Mouse (Mus musculus) hindbrain, embryonic 14.5 days (tissue): Measurements from ENCODE around the gene Qprt. TPM values are rescaled to one million over a fixed set of nuclear protein-coding genes. Genes with fewer than 3 reads are reported as not detected.

ENCODE experiments used
- ATAC-seq: fragments of 200-750 bp; cut with Nextera tagmentation; 2 replicates; pipeline ENCODE4 v1.8.0; 2017; ENCODE audit warnings: moderate number of reproducible peaks, mild to moderate bottlenecking, moderate TSS enrichment, moderate library complexity; ENCODE audit not compliant: low FRiP score
- DNase-seq: peaks from one replicate; pipeline ENCODE4 v3.0.0-alpha.2; 2015; ENCODE audit warnings: low spot score
- H3K27ac ChIP-seq: fragments of 300-500 bp; sonication (generic); 2 replicates; pipeline ENCODE4 v1.5.1; 2014; ENCODE audit warnings: mild to moderate bottlenecking, moderate library complexity
- H3K27me3 ChIP-seq: fragments of 300-500 bp; sonication (generic); 2 replicates; pipeline ENCODE4 v1.6.1; 2014; ENCODE audit warnings: mild to moderate bottlenecking, low read length, mixed read lengths; ENCODE audit not compliant: control insufficient read depth, insufficient read depth
- H3K36me3 ChIP-seq: fragments of 300-500 bp; sonication (generic); replicated peaks from 2 replicates; pipeline ENCODE4 v1.6.1; 2014; ENCODE audit not compliant: control insufficient read depth, insufficient read depth
- H3K4me1 ChIP-seq: fragments of 300-500 bp; sonication (generic); replicated peaks from 2 replicates; pipeline ENCODE4 v1.6.1; 2014; ENCODE audit warnings: antibody characterized with exemption, low read length, mixed read lengths; ENCODE audit not compliant: control insufficient read depth, insufficient read depth
- H3K4me2 ChIP-seq: fragments of 300-500 bp; sonication (generic); replicated peaks from 2 replicates; pipeline ENCODE4 v1.6.1; 2014; ENCODE audit warnings: mild to moderate bottlenecking, moderate library complexity
- H3K4me3 ChIP-seq: fragments of 300-500 bp; sonication (generic); replicated peaks from 2 replicates; pipeline ENCODE4 v1.5.1; 2014; ENCODE audit warnings: mild to moderate bottlenecking, low read length
- H3K9ac ChIP-seq: fragments of 300-500 bp; sonication (generic); 2 replicates; pipeline ENCODE4 v1.6.1; 2014
- H3K9me3 ChIP-seq: fragments of 300-500 bp; sonication (generic); 2 replicates; pipeline ENCODE4 v1.6.1; 2016; ENCODE audit warnings: low read length; ENCODE audit not compliant: control insufficient read depth
- WGBS: fragments of 180-500 bp; shearing (Covaris S2); extraction: QIAGEN DNeasy Blood & Tissue Kit; methylation state at CpG from one replicate; pipeline ENCODE4 v1.1.7; 2014; 5-methylcytosine and 5-hydroxymethylcytosine counted together
- polyA plus RNA-seq: library from polyadenylated mRNA; unstranded; fragments of >200 nt; fragmentation: Nextera tagmentation; extraction: Ambion mirVana; gene quantifications from 2 replicates; pipeline ENCODE4 v1.2.1, GENCODE M21; 2014

The Qprt gene
- polyA plus RNA-seq, 1 experiment from 2014 or later = 0.55 TPM

GRCm38 (mm10) chr7:127136181-127137071 lies 14.4 kb upstream of the Qprt start:
- no peaks in the 10 kb centered on the region for H3K9me3 ChIP-seq

GRCm38 (mm10) chr7:127134821-127135447 lies 12.9 kb upstream of the Qprt start:
- 86% methylated on average over 11 of the region's 11 CpGs for WGBS

More at GRCm38 (mm10) chr7:127136181-127137071, 14.4 kb upstream of the Qprt start:
- H3K4me1 ChIP-seq = no peaks in the 10 kb centered on the region
- H3K9ac ChIP-seq = no peak overlapping the region
- no peak overlapping the region for H3K27ac ChIP-seq
- no peak overlapping the region for H3K4me3 ChIP-seq
- ATAC-seq (no peak), DNase-seq (no peak)
- 89% methylated on average over 22 of the region's 22 CpGs for WGBS
- H3K36me3 ChIP-seq = no peaks in the 10 kb centered on the region
- H3K4me2 ChIP-seq = no peak overlapping the region
- no peaks in the 10 kb centered on the region for H3K27me3 ChIP-seq

GRCm38 (mm10) chr7:127133125-127133524 lies 11.1 kb upstream of the Qprt start:
- DNase-seq = no peak
- Histone ChIP-seq H3K9me3 (no peaks in the 10 kb centered on the region), H3K4me2 (no peak overlapping the region), H3K27ac (no peak overlapping the region), H3K4me3 (no peak overlapping the region), H3K36me3 (no peaks in the 10 kb centered on the region), H3K4me1 (no peaks in the 10 kb centered on the region), H3K9ac (no peak overlapping the region), H3K27me3 (no peaks in the 10 kb centered on the region)
- WGBS = 51% methylated on average over 5 of the region's 5 CpGs
- no peak for ATAC-seq

More at GRCm38 (mm10) chr7:127134821-127135447, 12.9 kb upstream of the Qprt start:
- Histone ChIP-seq H3K4me1 (no peaks in the 10 kb centered on the region), H3K9ac (no peak overlapping the region), H3K27ac (no peak overlapping the region), H3K36me3 (no peaks in the 10 kb centered on the region), H3K27me3 (no peaks in the 10 kb centered on the region), H3K9me3 (no peaks in the 10 kb centered on the region), H3K4me2 (no peak overlapping the region), H3K4me3 (no peak overlapping the region)
- ATAC-seq (no peak), DNase-seq (no peak)

- DNase-seq (peak; percentile 40), ATAC-seq (no peak)
- Histone ChIP-seq H3K27me3 (no peaks in the 10 kb centered on the region), H3K36me3 (no peaks in the 10 kb centered on the region), H3K27ac (no peak overlapping the region), H3K4me2 (no peak overlapping the region), H3K9ac (no peak overlapping the region), H3K4me1 (no peaks in the 10 kb centered on the region), H3K4me3 (no peak overlapping the region), H3K9me3 (no peaks in the 10 kb centered on the region)
- WGBS = 21% methylated on average over 4 of the region's 4 CpGs
Observed at GRCm38 (mm10) chr7:127129638-127130037, 7.6 kb upstream of the Qprt start.

- Histone ChIP-seq H3K4me1 (no peaks in the 10 kb centered on the region), H3K9ac (no peak overlapping the region), H3K4me2 (no peak overlapping the region), H3K9me3 (no peaks in the 10 kb centered on the region; the same call in 1 of the 2 replicates), H3K27me3 (peaks cover 19% of the 10 kb centered on the region), H3K27ac (no peak overlapping the region), H3K36me3 (no peaks in the 10 kb centered on the region), H3K4me3 (no peak overlapping the region)
- ATAC-seq (no peak), DNase-seq (no peak)
- WGBS = 9% methylated on average over 21 of the region's 21 CpGs
Observed at GRCm38 (mm10) chr7:127121061-127121910, 740 bp downstream of the Qprt start.

GRCm38 (mm10) chr7:127118671-127119445 lies 3.2 kb downstream of the Qprt start:
- Histone ChIP-seq H3K27ac (no peak overlapping the region), H3K27me3 (peaks cover 19% of the 10 kb centered on the region), H3K9ac (no peak overlapping the region), H3K4me2 (no peak overlapping the region), H3K4me1 (no peaks in the 10 kb centered on the region), H3K4me3 (no peak overlapping the region), H3K9me3 (no peaks in the 10 kb centered on the region), H3K36me3 (no peaks in the 10 kb centered on the region)
- 37% methylated on average over 14 of the region's 14 CpGs for WGBS
- ATAC-seq (no peak), DNase-seq (no peak)

GRCm38 (mm10) chr7:127117948-127118347 lies 4.1 kb downstream of the Qprt start:
- DNase-seq (peak; percentile 34), ATAC-seq (no peak)
- Histone ChIP-seq H3K9ac (no peak overlapping the region), H3K4me1 (no peaks in the 10 kb centered on the region), H3K9me3 (no peaks in the 10 kb centered on the region), H3K36me3 (no peaks in the 10 kb centered on the region), H3K27me3 (peaks cover 19% of the 10 kb centered on the region), H3K4me3 (no peak overlapping the region), H3K27ac (no peak overlapping the region), H3K4me2 (no peak overlapping the region)
- 53% methylated on average over 5 of the region's 5 CpGs for WGBS

GRCm38 (mm10) chr7:127116331-127116935 lies 5.6 kb downstream of the Qprt start:
- no peak for DNase-seq
- Histone ChIP-seq H3K27ac (no peak overlapping the region), H3K4me3 (no peak overlapping the region), H3K9ac (no peak overlapping the region), H3K4me2 (no peak overlapping the region), H3K4me1 (no peaks in the 10 kb centered on the region), H3K9me3 (no peaks in the 10 kb centered on the region), H3K36me3 (no peaks in the 10 kb centered on the region), H3K27me3 (peaks cover 11% of the 10 kb centered on the region)
- WGBS = 44% methylated on average over 11 of the region's 11 CpGs
- no peak for ATAC-seq
